Mouse (Mus musculus) ovary, postnatal 36 days (tissue): ENCODE results near the gene Zdhhc12.
A peak's percentile ranks its signal among the peaks of the same experiment; 100 is the strongest.
"Not testable (repeated sequence)": the region's sequence is repeated elsewhere in the genome, so short reads cannot be mapped to it uniquely, and the experiment has no call there.

Experiments used
- DNase-seq: peaks from one replicate; pipeline ENCODE4 v3.0.0; 2022; ENCODE audit warnings: low spot score, mixed read lengths

Gene Zdhhc12

DNA sequence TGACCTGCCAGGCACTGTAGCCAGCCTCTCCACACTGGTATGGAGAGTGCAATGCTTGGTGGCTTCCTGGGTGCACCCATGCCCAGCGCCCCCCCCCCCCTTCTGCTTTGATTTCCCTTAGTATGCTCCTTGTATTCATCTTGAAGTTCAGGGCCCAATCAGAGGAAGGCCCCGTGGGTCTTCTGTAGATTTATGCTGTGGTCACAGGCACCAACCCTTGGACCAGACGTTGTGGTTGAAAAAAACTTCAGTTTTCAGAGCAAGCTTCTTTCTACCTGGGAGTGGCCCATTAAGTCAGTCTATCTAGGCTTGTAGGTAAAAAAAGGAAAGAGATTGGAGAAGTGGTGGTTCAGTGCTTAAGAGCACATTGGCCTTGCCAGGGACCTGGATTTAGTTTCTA lies 29.7 kb downstream of the Zdhhc12 start:
- no peak for DNase-seq

DNA sequence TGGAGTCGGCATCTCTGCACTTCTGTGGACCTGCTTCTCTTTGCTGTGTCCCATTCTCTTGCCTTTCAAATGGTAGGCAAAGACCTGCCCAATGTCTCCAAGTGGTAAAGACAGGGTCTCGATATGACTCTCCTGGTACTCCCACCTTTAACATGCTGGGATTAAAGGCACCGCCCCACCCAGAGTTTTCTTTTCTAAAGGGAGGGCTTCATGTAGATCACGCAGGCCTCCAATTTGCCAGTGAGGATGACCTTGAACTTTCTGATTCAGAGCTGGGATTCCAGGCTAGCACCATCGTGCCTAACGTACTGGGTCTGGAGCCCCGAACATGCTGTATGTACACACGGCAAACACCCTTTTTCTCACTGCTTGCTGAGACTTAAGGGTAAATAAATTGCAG lies 30.2 kb downstream of the Zdhhc12 start:
- DNase-seq: peak; percentile 14

DNA sequence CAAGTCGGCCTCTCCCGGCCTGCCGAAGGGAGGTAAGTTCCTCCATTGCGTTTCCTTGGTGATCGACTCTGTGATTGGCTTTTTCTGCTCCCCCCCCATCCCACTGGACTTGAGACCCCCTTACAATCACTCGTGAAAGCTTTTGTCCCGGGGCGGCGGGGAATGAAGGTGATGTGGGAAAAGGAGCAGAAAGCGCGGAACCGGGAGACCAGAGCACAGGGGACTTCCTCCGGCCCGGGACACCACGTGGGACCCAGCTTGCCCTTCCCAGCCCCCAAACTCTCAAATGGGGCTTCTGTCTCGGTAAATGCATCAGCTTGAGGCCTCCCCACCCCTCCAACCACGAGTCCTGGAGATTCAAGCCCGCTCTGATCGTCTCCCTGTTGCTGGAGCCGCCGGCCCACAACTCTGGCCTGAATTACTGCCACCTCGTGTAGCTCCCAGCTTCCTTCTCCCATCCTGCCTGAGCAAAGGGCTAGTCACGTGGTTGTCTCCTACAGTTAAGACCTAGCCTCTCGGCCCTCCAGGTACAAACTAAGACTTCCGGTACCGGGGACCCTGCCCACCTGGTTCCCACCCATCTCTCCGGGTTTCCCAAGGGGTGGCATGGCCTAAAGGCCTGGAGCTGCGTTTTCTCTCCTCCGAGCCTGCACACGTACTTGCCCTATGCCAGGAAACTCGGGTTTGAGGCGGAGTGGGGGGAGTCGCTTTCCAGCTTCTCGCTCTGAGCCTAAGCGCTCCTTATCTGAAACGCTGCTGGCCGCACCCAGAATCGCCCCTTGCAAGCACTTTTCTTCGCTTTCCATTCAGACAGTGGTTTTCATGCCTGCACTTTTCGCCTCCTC lies 31.0 kb downstream of the Zdhhc12 start:
- peak; percentile 66 for DNase-seq

DNA sequence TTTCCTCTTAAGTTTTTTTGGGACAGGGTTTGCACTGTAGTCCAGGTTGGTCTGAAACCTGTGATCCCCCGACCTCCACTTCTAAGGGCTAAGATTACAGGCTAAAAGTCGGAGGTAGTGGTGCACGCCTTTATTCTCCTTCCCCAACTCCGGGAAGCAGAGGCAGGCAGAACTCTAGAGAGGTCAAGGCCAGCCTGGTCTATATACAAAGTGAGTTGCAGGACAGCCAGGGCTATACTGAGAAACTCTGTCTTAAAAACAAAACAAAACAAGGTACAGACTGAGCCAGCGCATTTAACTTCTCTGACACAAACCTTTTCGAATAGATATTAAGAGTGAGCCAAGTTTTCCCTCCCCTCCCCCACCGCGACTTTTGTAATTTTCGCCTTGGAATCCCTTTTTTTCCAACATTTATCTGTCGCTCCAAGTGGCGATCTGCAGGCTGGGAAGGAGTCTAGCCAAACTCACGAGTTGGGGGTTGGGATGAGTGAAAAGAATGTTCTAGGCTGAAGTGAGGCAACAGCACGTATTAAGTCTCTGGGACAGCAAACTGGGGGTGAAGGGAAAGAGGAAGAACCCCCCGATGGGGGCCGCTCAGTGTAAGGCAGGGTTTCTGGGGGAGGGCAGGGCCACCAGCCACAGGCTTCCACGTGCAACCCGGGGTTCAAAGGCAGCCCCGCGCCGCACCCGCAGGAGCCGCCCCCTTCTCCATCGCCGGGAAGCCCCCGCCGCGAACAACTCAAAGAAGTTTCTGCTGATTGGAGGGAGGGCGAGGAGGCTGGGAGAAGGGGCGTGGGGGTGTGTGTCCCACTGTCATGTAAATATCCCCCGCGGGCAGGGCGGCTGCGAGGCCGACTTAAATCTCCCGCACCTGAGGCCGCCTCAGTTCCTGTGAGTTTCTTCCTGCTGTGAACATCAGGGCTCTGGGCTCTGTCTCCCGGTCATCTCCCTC lies 32.0 kb downstream of the Zdhhc12 start:
- DNase-seq: peak; percentile 65

DNA sequence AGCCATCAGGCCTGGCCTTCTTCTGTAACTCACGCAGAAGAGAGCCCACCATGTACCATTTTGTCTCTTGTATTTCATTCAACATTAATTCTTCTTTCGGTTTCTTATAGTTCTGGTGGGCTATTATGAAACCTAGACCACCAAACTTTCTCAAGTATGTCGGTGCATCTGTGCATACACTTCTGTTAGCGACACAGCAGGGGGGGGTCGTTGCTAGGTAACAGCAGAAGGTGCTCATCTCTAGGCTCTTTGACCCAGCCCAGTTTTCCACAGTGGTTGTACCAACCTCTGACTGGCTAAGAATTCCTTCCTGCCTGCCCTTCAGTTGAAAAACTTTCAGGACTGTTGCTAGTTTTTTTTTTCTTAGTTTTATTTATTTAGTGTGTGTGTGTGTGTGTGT lies 35.0 kb downstream of the Zdhhc12 start:
- no peak for DNase-seq

DNA sequence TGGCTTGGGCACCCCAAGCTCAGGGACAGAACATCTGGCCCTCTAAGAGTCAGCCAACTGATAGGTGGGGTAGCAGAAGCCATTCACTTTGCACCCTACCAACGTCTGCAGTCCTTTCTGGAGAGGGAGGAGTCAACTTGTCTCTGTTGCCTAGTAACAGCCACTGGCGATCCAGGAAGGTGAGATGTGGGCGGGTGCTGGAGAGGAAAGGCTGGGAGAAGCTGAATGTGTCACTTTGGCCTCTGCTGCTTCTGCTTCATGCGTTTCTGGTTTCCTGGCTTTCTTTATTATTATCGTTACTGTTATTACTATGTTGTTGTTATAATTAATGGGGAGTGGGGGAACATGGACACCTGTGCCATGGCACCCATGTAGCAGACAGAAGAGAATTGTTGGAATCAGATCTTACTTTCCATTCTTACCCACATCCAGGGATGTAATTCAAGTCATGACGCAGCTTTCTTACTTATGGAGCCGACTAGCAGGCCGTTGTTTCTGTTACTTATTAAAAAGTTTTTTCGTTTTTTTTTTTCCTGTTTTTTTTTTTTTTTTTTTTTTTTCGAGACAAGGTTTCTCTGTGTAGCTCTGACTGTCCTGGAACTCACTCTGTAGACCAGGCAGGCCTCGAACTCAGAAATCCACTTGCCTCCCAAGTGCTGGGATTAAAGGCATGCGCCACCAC lies 36.1 kb downstream of the Zdhhc12 start, which contains the start of gene Set:
TSS of gene Set (plus strand) at position 156 of the 682 bp plus-strand sequence.
- DNase-seq: peak; percentile 37

DNA sequence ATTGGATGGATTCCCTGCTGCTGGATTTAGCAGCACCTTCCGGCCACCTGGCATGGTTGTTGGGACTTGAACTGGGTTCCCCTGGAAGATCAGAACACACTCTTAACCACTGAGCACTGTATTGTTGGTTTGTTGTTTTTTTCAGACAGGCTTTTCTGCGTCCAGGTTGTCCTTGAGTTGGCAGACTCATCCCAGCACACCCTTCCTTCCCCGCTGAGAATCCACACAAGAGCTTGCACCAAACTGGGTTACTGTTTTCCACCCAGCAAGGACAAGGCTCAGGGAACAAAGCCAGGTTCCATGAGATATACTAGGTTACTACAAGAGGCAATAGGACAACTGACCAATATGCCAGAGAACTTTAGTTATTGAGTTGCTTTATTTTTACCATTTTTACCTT lies 36.7 kb downstream of the Zdhhc12 start:
- DNase-seq: no peak

DNA sequence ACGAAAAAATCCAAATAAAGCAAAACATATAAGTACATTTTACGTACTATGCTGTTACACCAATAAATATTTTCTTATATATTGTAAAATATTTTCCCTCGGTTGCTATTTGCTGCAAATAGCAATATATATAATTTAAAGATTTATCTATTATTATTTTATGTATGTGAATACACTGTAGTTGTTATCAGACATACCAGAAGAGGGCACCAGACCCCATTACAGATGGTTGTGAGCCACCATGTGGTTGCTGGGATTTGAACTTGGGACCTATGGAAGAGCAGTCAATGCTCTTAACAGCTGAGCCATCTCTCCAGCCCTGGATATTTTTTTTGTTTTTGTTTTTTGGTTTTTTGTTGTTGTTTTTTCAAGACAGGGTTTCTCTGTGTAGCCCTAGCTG lies 38.1 kb downstream of the Zdhhc12 start:
- not testable (repeated sequence) for DNase-seq

DNA sequence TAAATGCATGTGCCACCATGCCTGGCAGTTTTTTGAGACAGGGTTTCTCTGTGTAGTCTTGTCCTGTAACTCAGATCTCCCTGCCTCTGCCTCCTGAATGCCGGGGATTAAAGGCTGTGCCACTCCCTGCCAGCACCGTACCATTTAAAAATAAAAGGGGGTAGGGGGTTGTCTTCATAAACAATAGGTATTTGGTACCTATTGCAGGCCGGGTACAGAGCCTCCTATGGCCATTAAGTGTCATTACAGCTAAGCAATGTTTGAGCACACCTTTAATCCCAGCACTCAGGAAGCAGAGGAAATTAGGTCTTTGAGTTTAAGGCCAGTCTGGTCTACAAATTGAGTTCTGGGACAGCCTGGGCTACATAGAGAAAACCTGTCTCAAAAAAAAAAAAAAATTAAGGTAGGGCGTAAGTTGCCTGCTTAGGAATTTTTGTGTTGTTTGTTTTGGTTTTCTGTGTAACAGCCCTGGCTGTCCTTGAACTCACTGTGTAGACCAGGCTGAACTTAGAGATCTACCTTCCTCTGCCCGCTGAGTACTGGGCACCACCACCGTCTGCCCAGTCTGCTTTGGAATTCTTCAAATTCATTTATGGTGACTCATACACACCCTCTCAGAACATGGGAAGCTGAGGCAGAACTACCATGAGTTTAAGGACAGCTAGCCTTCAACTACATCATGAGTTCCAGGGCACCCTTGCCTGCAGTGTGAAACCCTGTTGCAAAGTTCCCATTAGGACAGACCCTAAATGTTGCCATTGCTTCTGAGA lies 41.3 kb downstream of the Zdhhc12 start:
- DNase-seq: no peak

DNA sequence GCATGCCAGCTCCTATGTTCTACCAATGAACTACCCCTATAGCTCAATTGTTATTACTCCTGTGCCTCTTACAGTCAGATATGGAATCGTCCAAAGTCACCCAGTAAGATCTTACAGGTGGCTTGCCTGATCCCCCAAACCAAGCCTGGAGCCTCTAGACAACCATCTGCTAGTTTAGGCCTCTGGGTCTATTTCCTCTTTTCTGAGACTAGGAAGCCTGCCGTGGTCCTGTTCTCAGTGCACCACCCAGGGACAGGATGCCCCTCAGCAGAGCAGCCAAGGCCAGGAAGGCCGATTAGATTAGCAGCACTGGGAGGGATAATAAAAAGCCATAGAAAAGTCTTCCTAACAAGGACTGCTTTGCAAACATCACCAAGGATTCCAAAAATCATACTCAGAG lies 43.6 kb downstream of the Zdhhc12 start:
- no peak for DNase-seq

DNA sequence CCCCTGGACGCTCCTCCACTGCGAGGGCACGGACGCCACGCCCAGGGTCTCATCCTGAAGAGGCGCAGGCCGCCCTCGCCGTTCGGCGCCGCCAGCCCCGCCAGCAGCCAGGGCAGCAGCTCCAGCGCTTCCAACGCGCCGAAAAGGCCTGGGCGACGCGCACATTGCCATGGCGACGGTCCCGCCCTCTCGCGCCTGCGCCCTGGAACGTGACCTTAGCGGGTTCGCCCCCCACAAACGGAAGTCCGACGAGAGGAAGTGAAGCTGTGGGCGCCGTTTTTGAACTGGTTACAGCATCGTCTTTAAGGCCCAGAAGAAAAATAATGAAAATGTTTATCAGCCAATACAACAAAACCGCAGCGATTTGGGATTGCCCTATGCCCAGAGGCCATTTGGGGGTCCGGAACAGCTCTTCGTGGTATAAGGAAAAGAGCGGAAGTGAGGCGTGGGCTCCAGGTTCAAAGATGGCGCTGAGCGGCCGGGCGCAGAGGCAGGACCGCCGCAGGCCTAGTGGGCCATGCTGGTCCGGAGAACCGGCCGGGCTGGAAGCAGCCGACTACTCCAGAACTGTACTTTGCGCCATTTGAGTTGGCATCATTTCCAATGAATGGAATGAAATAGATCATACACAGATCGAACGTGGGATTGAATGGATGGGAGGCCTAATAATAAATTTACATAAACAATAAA lies 44.6 kb downstream of the Zdhhc12 start, which contains the start of gene Wdr34:
TSS of gene Wdr34 (minus strand) at position 183 of the 690 bp plus-strand sequence.
- DNase-seq: peak; percentile 99

DNA sequence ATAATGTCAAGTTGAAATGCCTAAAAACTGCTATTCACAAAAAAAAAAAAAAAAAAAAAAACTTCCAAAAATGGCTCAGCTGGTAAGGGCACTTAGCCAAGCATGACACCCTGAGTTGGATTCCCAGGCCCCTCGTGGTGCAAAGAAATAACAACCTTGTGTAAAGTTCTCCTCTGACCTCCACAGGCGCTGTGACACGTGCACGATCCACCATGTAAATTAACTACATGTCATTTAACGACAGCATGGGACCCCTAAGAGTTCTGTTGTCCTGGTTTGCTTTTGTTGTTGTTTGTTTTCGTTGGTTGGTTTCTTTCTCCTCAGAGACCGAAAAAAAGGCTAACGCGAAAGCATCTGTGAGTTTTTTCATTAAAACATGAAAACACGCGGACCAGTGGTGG lies 45.3 kb downstream of the Zdhhc12 start:
- no peak for DNase-seq

DNA sequence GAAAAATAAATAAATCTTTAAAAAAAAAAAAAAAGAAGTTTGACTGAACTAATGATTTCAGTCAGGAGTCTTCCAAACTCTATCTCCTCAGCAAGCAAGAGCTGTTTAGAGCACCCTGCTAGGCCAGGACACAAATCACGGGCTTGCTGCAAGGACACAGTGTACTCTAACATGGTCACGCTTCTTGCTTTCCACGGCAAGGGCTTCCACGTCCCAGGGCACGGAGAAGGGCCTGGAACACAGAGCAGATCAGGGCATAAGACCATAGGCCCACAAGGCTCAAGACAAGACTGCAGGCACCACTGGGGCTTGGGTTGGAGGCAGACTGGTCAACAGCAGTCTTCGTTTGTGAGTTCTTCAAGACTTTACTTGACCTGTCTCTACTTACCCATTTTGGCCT lies 46.3 kb downstream of the Zdhhc12 start:
- no peak for DNase-seq

DNA sequence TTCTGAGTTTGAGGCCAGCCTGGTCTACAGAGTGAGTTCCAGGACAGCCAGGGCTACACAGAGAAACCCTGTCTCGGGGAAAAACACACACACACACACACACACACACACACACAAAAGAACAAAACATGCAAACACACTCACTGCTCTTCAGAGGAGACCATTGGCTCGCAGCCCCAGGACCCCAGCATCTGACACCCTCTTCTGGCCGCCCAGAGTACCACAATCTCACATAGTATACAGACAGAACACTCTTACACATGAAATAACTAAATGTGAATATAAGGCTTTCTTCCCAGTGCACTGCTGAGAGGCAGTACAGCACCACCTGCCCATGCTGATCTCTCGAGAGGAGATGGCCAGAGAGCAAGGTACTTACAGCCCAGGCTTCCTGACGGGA lies 48.9 kb downstream of the Zdhhc12 start:
- no peak for DNase-seq

DNA sequence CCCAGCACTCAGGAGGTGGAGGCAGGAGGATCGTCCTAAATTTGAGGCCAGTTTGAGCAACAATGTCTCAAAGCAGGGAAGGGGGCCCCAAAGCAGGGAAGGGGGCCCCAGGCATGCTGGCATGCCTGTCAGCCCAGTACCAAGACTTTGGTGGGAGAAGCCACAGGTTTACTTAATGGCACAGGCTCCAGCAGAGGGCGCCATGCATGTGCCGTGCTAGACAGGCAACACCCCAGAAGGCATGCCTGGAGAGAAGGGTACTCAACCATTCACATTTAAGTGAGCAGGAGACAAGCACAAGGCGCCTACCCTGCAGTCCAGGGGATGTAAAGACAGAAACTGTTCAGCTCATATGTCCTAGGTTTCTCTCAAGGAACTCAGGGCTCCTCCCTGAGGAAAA lies 51.0 kb downstream of the Zdhhc12 start:
- peak; percentile 78 for DNase-seq
